Mouse (Mus musculus): ENCODE measurements around the gene Nudt22. TPM values are rescaled to one million over a fixed set of nuclear protein-coding genes. Genes with fewer than 3 reads are reported as not detected.
A peak's percentile ranks its signal among the peaks of the same experiment; 100 is the strongest.

The Nudt22 gene
- polyA plus RNA-seq, 1 experiment: 19.4 TPM

DNA sequence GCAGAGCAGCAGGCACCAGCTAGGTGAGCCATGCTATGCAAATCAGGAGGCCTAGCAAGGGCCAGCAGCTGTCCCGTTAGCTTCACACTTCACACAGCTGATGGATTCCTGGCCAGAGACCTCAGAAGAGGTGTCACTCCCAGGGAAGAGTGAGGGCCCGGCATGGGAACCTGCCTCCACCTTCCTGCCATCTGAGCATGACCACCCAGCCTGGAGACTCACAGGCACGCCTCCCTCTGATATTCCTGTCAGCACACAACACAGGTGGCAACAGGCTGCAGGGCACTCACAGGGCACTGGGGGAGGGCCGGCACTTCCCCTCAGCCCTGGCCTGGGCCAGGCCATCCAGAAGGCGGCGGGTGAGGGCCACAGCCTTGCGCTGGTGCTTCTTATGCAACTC, 40.5 kb downstream of the Nudt22 start:
- DNase-seq (ENCODE audit: low read depth in 1 of 2, low spot score in 2 of 2): no peak
- peaks cover 7% of the 10 kb centered on the region for H3K36me3 ChIP-seq (ENCODE audit: control insufficient read depth, insufficient read depth, low read length)
- TF ChIP-seq POLR2A (IDR thresholded peaks at IDR 0.05; ENCODE audit: low read depth, low read length): no peak
- no peak for TF ChIP-seq CTCF (IDR thresholded peaks at IDR 0.05; ENCODE audit: extremely low read depth, insufficient read depth, insufficient read length, insufficient replicate concordance)

DNA sequence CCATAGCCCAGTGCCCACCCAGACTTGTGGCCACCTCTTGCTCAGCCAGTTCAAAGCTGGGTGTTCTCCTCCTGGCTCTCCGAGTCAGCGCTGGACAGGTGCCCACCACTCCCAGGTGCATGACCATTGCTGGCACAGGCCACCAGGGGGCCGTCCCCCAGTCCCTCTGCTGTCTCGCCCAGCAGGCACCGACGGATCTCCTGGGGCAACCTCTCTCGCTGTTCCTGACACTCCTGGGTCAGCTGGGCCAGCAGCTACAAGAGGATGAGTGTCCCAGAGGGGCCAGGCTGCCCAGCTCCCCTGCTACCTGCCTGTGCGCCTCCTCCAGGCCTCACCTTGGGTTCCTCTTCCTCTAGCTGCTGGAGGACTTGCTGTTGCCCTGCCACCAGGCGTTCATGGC, 41.9 kb downstream of the Nudt22 start:
- peaks cover 11% of the 10 kb centered on the region; the same call in 1 of the 2 replicates for H3K4me1 ChIP-seq (ENCODE audit: control insufficient read depth, insufficient read depth, insufficient read length)
- TF ChIP-seq CTCF (IDR thresholded peaks at IDR 0.05; ENCODE audit: extremely low read depth, insufficient read depth, insufficient read length, insufficient replicate concordance): no peak
- no peak for TF ChIP-seq POLR2A (IDR thresholded peaks at IDR 0.05; ENCODE audit: low read depth, low read length)
- peak in 1 of 2 experiments; percentile 29 for DNase-seq (ENCODE audit: low read depth in 1 of 2, low spot score in 2 of 2)
- H3K36me3 ChIP-seq (ENCODE audit: control insufficient read depth, insufficient read depth, low read length): peaks cover 5% of the 10 kb centered on the region
- H3K4me3 ChIP-seq (ENCODE audit: extremely low read depth, insufficient read depth, insufficient read length): no peak overlapping the region
- H3K27ac ChIP-seq (ENCODE audit: insufficient read depth, low read length): no peak overlapping the region
- no peaks in the 10 kb centered on the region for H3K27me3 ChIP-seq (ENCODE audit: control insufficient read depth, insufficient read depth, low read length)
- 69% methylated on average over 9 of the region's 9 CpGs for WGBS

More for the DNA sequence above, 40.5 kb downstream of the Nudt22 start:
- 85% methylated on average over 7 of the region's 7 CpGs for WGBS
- Histone ChIP-seq H3K4me3 (ENCODE audit: extremely low read depth, insufficient read depth, insufficient read length) (no peak overlapping the region), H3K27ac (ENCODE audit: insufficient read depth, low read length) (no peak overlapping the region), H3K4me1 (ENCODE audit: control insufficient read depth, insufficient read depth, insufficient read length) (peaks cover 11% of the 10 kb centered on the region; the same call in 1 of the 2 replicates), H3K27me3 (ENCODE audit: control insufficient read depth, insufficient read depth, low read length) (no peaks in the 10 kb centered on the region)

DNA sequence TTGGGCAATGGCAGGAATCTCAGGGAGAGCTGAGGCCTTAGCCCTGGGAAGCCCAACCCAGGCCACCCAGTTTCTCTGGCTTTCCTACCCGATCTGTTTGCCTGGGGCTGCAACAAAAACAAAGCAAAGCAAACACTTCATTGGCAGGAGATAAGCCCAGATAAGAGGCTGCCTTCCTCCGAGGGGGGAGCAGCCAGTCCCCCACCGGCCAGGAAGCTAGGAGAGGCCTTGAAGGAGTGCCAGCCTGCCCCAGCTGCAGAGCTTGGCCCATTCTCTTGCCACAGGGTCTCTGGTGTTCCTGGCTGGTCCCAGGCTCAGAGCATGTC, 43.2 kb downstream of the Nudt22 start:
- Histone ChIP-seq H3K36me3 (ENCODE audit: control insufficient read depth, insufficient read depth, low read length) (peaks cover 3% of the 10 kb centered on the region; the same call in 1 of the 2 replicates), H3K27me3 (ENCODE audit: control insufficient read depth, insufficient read depth, low read length) (no peaks in the 10 kb centered on the region), H3K4me1 (ENCODE audit: control insufficient read depth, insufficient read depth, insufficient read length) (peaks cover 11% of the 10 kb centered on the region; the same call in 1 of the 2 replicates), H3K27ac (ENCODE audit: insufficient read depth, low read length) (peak overlapping the region; percentile 77), H3K4me3 (ENCODE audit: extremely low read depth, insufficient read depth, insufficient read length) (peak overlapping the region; percentile 86; the same call in 1 of the 2 replicates)
- WGBS: 26% methylated on average over 3 of the region's 3 CpGs
- no peak for DNase-seq (ENCODE audit: low read depth in 1 of 2, low spot score in 2 of 2)
- no peak for TF ChIP-seq POLR2A (IDR thresholded peaks at IDR 0.05; ENCODE audit: low read depth, low read length)
- TF ChIP-seq CTCF (IDR thresholded peaks at IDR 0.05; ENCODE audit: extremely low read depth, insufficient read depth, insufficient read length, insufficient replicate concordance): no peak

- TF ChIP-seq POLR2A (IDR thresholded peaks at IDR 0.05; ENCODE audit: low read depth, low read length) (no peak), CTCF (IDR thresholded peaks at IDR 0.05; ENCODE audit: extremely low read depth, insufficient read depth, insufficient read length, insufficient replicate concordance) (no peak)
- Histone ChIP-seq H3K4me3 (ENCODE audit: extremely low read depth, insufficient read depth, insufficient read length) (peak overlapping the region; percentile 86), H3K27me3 (ENCODE audit: control insufficient read depth, insufficient read depth, low read length) (no peaks in the 10 kb centered on the region), H3K4me1 (ENCODE audit: control insufficient read depth, insufficient read depth, insufficient read length) (peaks cover 11% of the 10 kb centered on the region; the same call in 1 of the 2 replicates), H3K27ac (ENCODE audit: insufficient read depth, low read length) (peak overlapping the region; percentile 77), H3K36me3 (ENCODE audit: control insufficient read depth, insufficient read depth, low read length) (peaks cover 3% of the 10 kb centered on the region; the same call in 1 of the 2 replicates)
- DNase-seq (ENCODE audit: low read depth in 1 of 2, low spot score in 2 of 2): peak in 1 of 2 experiments; percentile 46
- WGBS: 7% methylated on average over 31 of the region's 31 CpGs
These were observed 43.8 kb downstream of the Nudt22 start for GRCm38 (mm10) chr19:6951994-6952711.

GRCm38 (mm10) chr19:6951381-6951968, 44.4 kb downstream of the Nudt22 start:
- H3K27ac ChIP-seq (ENCODE audit: insufficient read depth, low read length): peak overlapping the region; percentile 77
- under 1% methylated on average over 35 of the region's 35 CpGs for WGBS
- peak in 1 of 2 experiments; percentile 77 for DNase-seq (ENCODE audit: low read depth in 1 of 2, low spot score in 2 of 2)
- TF ChIP-seq CTCF (IDR thresholded peaks at IDR 0.05; ENCODE audit: extremely low read depth, insufficient read depth, insufficient read length, insufficient replicate concordance) (no peak), POLR2A (IDR thresholded peaks at IDR 0.05; ENCODE audit: low read depth, low read length) (peak; percentile 16; the same call in 1 of the 2 replicates)
- H3K36me3 ChIP-seq (ENCODE audit: control insufficient read depth, insufficient read depth, low read length): peaks cover 3% of the 10 kb centered on the region; the same call in 1 of the 2 replicates
- peaks cover 11% of the 10 kb centered on the region; the same call in 1 of the 2 replicates for H3K4me1 ChIP-seq (ENCODE audit: control insufficient read depth, insufficient read depth, insufficient read length)
- H3K4me3 ChIP-seq (ENCODE audit: extremely low read depth, insufficient read depth, insufficient read length): peak overlapping the region; percentile 86
- no peaks in the 10 kb centered on the region for H3K27me3 ChIP-seq (ENCODE audit: control insufficient read depth, insufficient read depth, low read length)

- H3K27ac ChIP-seq (ENCODE audit: insufficient read depth, low read length): peak overlapping the region; percentile 77
- WGBS: 1% methylated on average over 28 of the region's 28 CpGs
- no peaks in the 10 kb centered on the region for H3K27me3 ChIP-seq (ENCODE audit: control insufficient read depth, insufficient read depth, low read length)
- DNase-seq (ENCODE audit: low read depth in 1 of 2, low spot score in 2 of 2): no peak
- peaks cover 1% of the 10 kb centered on the region; the same call in 1 of the 2 replicates for H3K36me3 ChIP-seq (ENCODE audit: control insufficient read depth, insufficient read depth, low read length)
- peaks cover 11% of the 10 kb centered on the region; the same call in 1 of the 2 replicates for H3K4me1 ChIP-seq (ENCODE audit: control insufficient read depth, insufficient read depth, insufficient read length)
- TF ChIP-seq CTCF (IDR thresholded peaks at IDR 0.05; ENCODE audit: extremely low read depth, insufficient read depth, insufficient read length, insufficient replicate concordance): no peak
- no peak; the same call in 1 of the 2 replicates for TF ChIP-seq POLR2A (IDR thresholded peaks at IDR 0.05; ENCODE audit: low read depth, low read length)
- peak overlapping the region; percentile 86 for H3K4me3 ChIP-seq (ENCODE audit: extremely low read depth, insufficient read depth, insufficient read length)
These were observed 45.2 kb downstream of the Nudt22 start for GRCm38 (mm10) chr19:6950613-6951153.

Measured in spleen, adult 2 months (tissue).